ENCODE assay signal across 11 mouse cellular contexts in the genomic region with DNA sequence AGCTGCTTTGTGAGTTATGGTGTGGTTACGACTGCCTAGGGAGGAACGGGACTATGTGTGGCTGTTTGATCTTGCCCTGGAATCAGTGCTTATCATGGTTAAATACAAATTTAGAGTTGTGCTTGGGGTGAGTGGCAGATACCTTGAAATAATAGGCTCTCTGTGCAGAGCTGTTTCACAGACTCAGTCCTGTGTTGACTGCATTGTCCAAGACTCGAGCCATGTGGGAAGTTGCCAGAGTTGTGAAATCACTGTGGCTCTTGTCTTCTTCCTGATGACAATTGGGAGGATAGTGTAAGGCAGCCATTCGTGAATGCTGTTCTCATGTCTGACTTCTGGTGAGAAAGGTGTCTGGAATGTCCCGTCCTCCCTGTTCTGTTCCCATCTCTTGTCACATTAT.
DNase-seq lines count a peak whose midpoint lies in the region; ATAC-seq and TF ChIP-seq lines count a peak whose summit lies in the region.
"Had no signal": no experiment of that assay in that cellular context is flagged by ENCODE, and none has a peak within 500 bp of the region (broad histone marks: within the 10 kb centered on the region; RNA-seq: fewer than 3 reads in every experiment).

No protein-coding gene starts in this region.

- H3K4me1 ChIP-seq in kidney, embryonic 14.5 days (ENCODE audit: control insufficient read depth, insufficient read depth, low read length) = no peaks in the 10 kb centered on the region
- peaks cover 5% of the 10 kb centered on the region; the same call in 1 of the 2 replicates for H3K4me1 ChIP-seq in lung, embryonic 15.5 days
- H3K4me1 ChIP-seq in embryonic facial prominence, embryonic 10.5 days = no peaks in the 10 kb centered on the region
- no peaks in the 10 kb centered on the region for H3K4me1 ChIP-seq in midbrain, embryonic 14.5 days (ENCODE audit: control insufficient read depth, insufficient read depth, low read length)

- POLR2A ChIA-PET in Patski (lab: Charles Lee) = no interaction called here

- no peak for TF ChIP-seq CTCF in Patski (IDR thresholded peaks at IDR 0.05)

- no peak overlapping the region for H3K4me2 ChIP-seq in kidney, embryonic 14.5 days (replicated peaks; ENCODE audit: low read depth, low read length)
- H3K4me2 ChIP-seq in lung, embryonic 15.5 days = no peak overlapping the region
- H3K4me2 ChIP-seq in midbrain, embryonic 14.5 days (ENCODE audit: low read length) = no peak overlapping the region
- H3K4me2 ChIP-seq: limb, embryonic 15.5 days had no signal

- no peak overlapping the region for H3K4me3 ChIP-seq in kidney, embryonic 14.5 days (ENCODE audit: low read length)
- H3K4me3 ChIP-seq in lung, embryonic 15.5 days = no peak overlapping the region
- no peak overlapping the region for H3K4me3 ChIP-seq in embryonic facial prominence, embryonic 10.5 days
- H3K4me3 ChIP-seq in midbrain, embryonic 14.5 days (replicated peaks; ENCODE audit: low read depth, low read length) = no peak overlapping the region
- H3K4me3 ChIP-seq: limb, embryonic 15.5 days had no signal

- DNase-seq in kidney, postnatal 10 days = peak; percentile 35
- peak; percentile 22 for DNase-seq in Patski (ENCODE audit: low read depth, low spot score)
- DNase-seq in gastrocnemius, postnatal 25 days = peak; percentile 43
- no peak for DNase-seq in embryonic facial prominence, embryonic 10.5 days (ENCODE audit: low spot score)
- no peak for DNase-seq in c-Kit-positive CD71-positive TER-119-positive erythroid progenitor cells, embryonic 14.5 days (ENCODE audit: low spot score)
- DNase-seq in midbrain, embryonic 14.5 days = no peak
- DNase-seq: cerebellum, adult 2 months; kidney, adult 8-10 months had no signal

- no peak overlapping the region for H3K9ac ChIP-seq in kidney, embryonic 14.5 days (ENCODE audit: low read depth, low read length)
- no peak overlapping the region for H3K9ac ChIP-seq in lung, embryonic 15.5 days
- H3K9ac ChIP-seq in midbrain, embryonic 14.5 days (replicated peaks; ENCODE audit: low read length) = no peak overlapping the region
- H3K9ac ChIP-seq: limb, embryonic 15.5 days had no signal

- no peaks in the 10 kb centered on the region for H3K9me3 ChIP-seq in kidney, embryonic 14.5 days (ENCODE audit: control insufficient read depth, low read length)
- no peaks in the 10 kb centered on the region for H3K9me3 ChIP-seq in lung, embryonic 15.5 days
- H3K9me3 ChIP-seq in embryonic facial prominence, embryonic 10.5 days = no peaks in the 10 kb centered on the region
- H3K9me3 ChIP-seq in midbrain, embryonic 14.5 days (ENCODE audit: control insufficient read depth, low read length) = no peaks in the 10 kb centered on the region
- H3K9me3 ChIP-seq: limb, embryonic 15.5 days had no signal

- no peak for ATAC-seq in kidney, embryonic 14.5 days (ENCODE audit: low FRiP score, low TSS enrichment)
- peak; percentile 44 for ATAC-seq in Patski
- no peak for ATAC-seq in lung, embryonic 15.5 days (ENCODE audit: borderline replicate concordance, extremely low read depth, low FRiP score, low TSS enrichment)
- ATAC-seq in midbrain, embryonic 14.5 days (ENCODE audit: low FRiP score, low TSS enrichment) = no peak

- no peaks in the 10 kb centered on the region for H3K36me3 ChIP-seq in kidney, embryonic 14.5 days (ENCODE audit: control insufficient read depth, insufficient read depth, low read length)
- no peaks in the 10 kb centered on the region for H3K36me3 ChIP-seq in lung, embryonic 15.5 days
- 0 out of 2 replicates have a peak, but pooled peaks cover 4% of the 10 kb centered on the region for H3K36me3 ChIP-seq in embryonic facial prominence, embryonic 10.5 days (replicated peaks)
- no peaks in the 10 kb centered on the region for H3K36me3 ChIP-seq in midbrain, embryonic 14.5 days (ENCODE audit: control insufficient read depth, insufficient read depth, low read length)

- in situ Hi-C loops in Patski (cut with MboI; ENCODE audit: low pct_unique_long_range_greater_than_20kb) = no loop called here

- no peak overlapping the region for H3K27ac ChIP-seq in kidney, embryonic 14.5 days (ENCODE audit: low read depth, low read length)
- peak overlapping the region; percentile 48; the same call in 1 of the 2 replicates for H3K27ac ChIP-seq in lung, embryonic 15.5 days
- no peak overlapping the region for H3K27ac ChIP-seq in embryonic facial prominence, embryonic 10.5 days (replicated peaks)
- H3K27ac ChIP-seq in midbrain, embryonic 14.5 days (replicated peaks; ENCODE audit: low read depth, low read length) = no peak overlapping the region
- H3K27ac ChIP-seq: limb, embryonic 15.5 days had no signal

- CTCF ChIA-PET in Patski (lab: Charles Lee) = interaction anchor here (1.5 kb wide), 1 partner anchor 8 kb away, joined by 3 read pairs; no protein-coding TSS in a partner anchor

- 47% methylated on average over 5 of the region's 5 CpGs for WGBS in kidney, embryonic 14.5 days
- WGBS in lung, embryonic 15.5 days = 25% methylated on average over 5 of the region's 5 CpGs
- WGBS in embryonic facial prominence, embryonic 10.5 days = 64% methylated on average over 5 of the region's 5 CpGs
- 73% methylated on average over 5 of the region's 5 CpGs for WGBS in midbrain, embryonic 14.5 days

- no peaks in the 10 kb centered on the region for H3K27me3 ChIP-seq in kidney, embryonic 14.5 days (ENCODE audit: control insufficient read depth, insufficient read depth, low read length)
- no peaks in the 10 kb centered on the region for H3K27me3 ChIP-seq in Patski
- no peaks in the 10 kb centered on the region for H3K27me3 ChIP-seq in lung, embryonic 15.5 days
- no peaks in the 10 kb centered on the region for H3K27me3 ChIP-seq in embryonic facial prominence, embryonic 10.5 days (replicated peaks; ENCODE audit: low read depth, poor library complexity, severe bottlenecking)
- H3K27me3 ChIP-seq in midbrain, embryonic 14.5 days (ENCODE audit: control insufficient read depth, insufficient read depth, low read length) = no peaks in the 10 kb centered on the region
- H3K27me3 ChIP-seq: limb, embryonic 15.5 days had no signal

Comparison
In these comparisons a context has a peak if more than half of its experiments do, and no peak if none do; other contexts are left out.
1. DNase-seq: peak in kidney, postnatal 10 days (single experiment), Patski (single experiment) and gastrocnemius, postnatal 25 days (single experiment); none in embryonic facial prominence, embryonic 10.5 days (single experiment), c-Kit-positive CD71-positive TER-119-positive erythroid progenitor cells, embryonic 14.5 days (single experiment) and midbrain, embryonic 14.5 days (single experiment).